ENCODE assay signal across 8 mouse cellular contexts in the genomic region with DNA sequence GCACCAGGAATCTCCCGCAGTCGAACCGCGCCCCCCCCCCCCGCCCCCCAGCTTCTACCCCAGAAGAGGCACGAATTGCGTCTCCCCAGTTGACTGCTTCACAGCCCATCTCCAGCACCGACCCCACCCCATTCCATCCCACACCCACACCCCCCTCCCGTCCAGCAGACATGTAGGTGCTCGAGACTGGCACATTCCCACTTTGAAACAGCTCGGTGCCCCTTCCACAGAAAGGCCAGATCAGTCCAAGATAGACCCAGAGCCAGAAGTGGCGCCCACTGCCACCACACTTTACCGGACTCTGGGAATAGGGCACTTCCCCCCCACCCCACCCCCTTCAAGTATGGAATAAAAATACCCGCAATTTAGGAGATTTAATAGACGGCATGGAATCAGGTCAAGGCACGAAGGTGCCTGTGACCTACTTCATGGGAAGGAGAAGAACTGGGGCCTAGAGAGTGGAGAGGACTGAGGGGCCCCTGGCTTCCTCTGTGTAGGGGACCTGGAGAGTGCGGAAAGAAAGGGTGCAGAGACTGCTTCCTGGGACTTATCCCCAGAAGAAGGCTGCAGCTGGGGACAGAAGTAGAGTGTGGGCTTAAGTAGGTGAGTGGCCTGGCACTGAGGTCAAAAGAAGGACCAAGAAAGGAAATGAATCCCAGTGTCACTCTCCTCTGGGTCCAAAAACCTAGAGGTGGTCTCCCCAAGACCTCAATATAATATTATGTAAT. TPM values are rescaled to one million over a fixed set of nuclear protein-coding genes. Genes with fewer than 3 reads are reported as not detected.
DNase-seq lines count a peak whose midpoint lies in the region; ATAC-seq and TF ChIP-seq lines count a peak whose summit lies in the region.

No protein-coding gene starts in this region.

- peak overlapping the region; percentile 63; the same call in 1 of the 2 replicates for H3K4me3 ChIP-seq in spleen, adult 2 months (ENCODE audit: extremely low read depth, insufficient read depth, insufficient read length)
- peak overlapping the region; percentile 88 for H3K4me3 ChIP-seq in forebrain, embryonic 12.5 days (replicated peaks)
- H3K4me3 ChIP-seq in limb, embryonic 12.5 days (replicated peaks) = peak overlapping the region; percentile 90
- peak overlapping the region; percentile 95 for H3K4me3 ChIP-seq in stomach, embryonic 14.5 days (ENCODE audit: low read depth, low read length)

- peak overlapping the region; percentile 61; the same call in 1 of the 2 replicates for H3K9ac ChIP-seq in forebrain, embryonic 12.5 days
- peak overlapping the region; percentile 65 for H3K9ac ChIP-seq in limb, embryonic 12.5 days (replicated peaks)
- peak overlapping the region; percentile 28; the same call in 1 of the 2 replicates for H3K9ac ChIP-seq in stomach, embryonic 14.5 days (replicated peaks; ENCODE audit: low read depth, low read length)

- peaks cover 4% of the 10 kb centered on the region; the same call in 1 of the 2 replicates for H3K4me1 ChIP-seq in spleen, adult 2 months (ENCODE audit: control insufficient read depth, insufficient read depth, insufficient read length)
- H3K4me1 ChIP-seq in forebrain, embryonic 12.5 days = peaks cover 27% of the 10 kb centered on the region
- peaks cover 19% of the 10 kb centered on the region; the same call in 1 of the 2 replicates for H3K4me1 ChIP-seq in limb, embryonic 12.5 days (replicated peaks)
- peaks cover 9% of the 10 kb centered on the region; the same call in 1 of the 2 replicates for H3K4me1 ChIP-seq in stomach, embryonic 14.5 days (ENCODE audit: control insufficient read depth, insufficient read depth, low read length)

- ATAC-seq in forebrain, embryonic 12.5 days (ENCODE audit: low FRiP score) = no peak
- no peak for ATAC-seq in limb, embryonic 12.5 days (ENCODE audit: insufficient number of reproducible peaks, insufficient read depth, low FRiP score, low TSS enrichment, low read depth)
- ATAC-seq in stomach, embryonic 14.5 days (ENCODE audit: insufficient number of reproducible peaks, insufficient read depth, low FRiP score, low read depth) = no peak

- H3K9me3 ChIP-seq in forebrain, embryonic 12.5 days = no peaks in the 10 kb centered on the region
- H3K9me3 ChIP-seq in limb, embryonic 12.5 days = no peaks in the 10 kb centered on the region
- no peaks in the 10 kb centered on the region for H3K9me3 ChIP-seq in stomach, embryonic 14.5 days (ENCODE audit: control insufficient read depth, low read depth, low read length)

- peak overlapping the region; percentile 84 for H3K4me2 ChIP-seq in forebrain, embryonic 12.5 days
- H3K4me2 ChIP-seq in limb, embryonic 12.5 days = peak overlapping the region; percentile 88
- peak overlapping the region; percentile 89 for H3K4me2 ChIP-seq in stomach, embryonic 14.5 days (replicated peaks; ENCODE audit: low read depth, low read length)

- TF ChIP-seq POLR2A in spleen, adult 2 months (IDR thresholded peaks at IDR 0.05; ENCODE audit: low read depth, low read length) = no peak

- 32% methylated on average over 16 of the region's 17 CpGs for WGBS in spleen, adult 2 months
- 24% methylated on average over 14 of the region's 17 CpGs for WGBS in forebrain, embryonic 12.5 days
- 28% methylated on average over 13 of the region's 17 CpGs for WGBS in limb, embryonic 12.5 days
- WGBS in stomach, embryonic 14.5 days = 23% methylated on average over 17 of the region's 17 CpGs

- no peak for TF ChIP-seq CTCF in spleen, adult 2 months (IDR thresholded peaks at IDR 0.05; ENCODE audit: extremely low read depth, insufficient read depth, insufficient read length, insufficient replicate concordance)

- H3K27ac ChIP-seq in spleen, adult 2 months (ENCODE audit: insufficient read depth, low read length) = no peak overlapping the region
- no peak overlapping the region for H3K27ac ChIP-seq in forebrain, embryonic 12.5 days
- no peak overlapping the region for H3K27ac ChIP-seq in limb, embryonic 12.5 days
- H3K27ac ChIP-seq in stomach, embryonic 14.5 days (ENCODE audit: low read length) = no peak overlapping the region

- no peak for DNase-seq in spleen, adult 2 months (ENCODE audit: low read depth in 1 of 2, low spot score in 2 of 2)
- DNase-seq in spleen, postnatal 4 days (ENCODE audit: low spot score in 2 of 2) = no peak
- DNase-seq in cerebellum, adult 11-12 months = no peak
- DNase-seq in urinary bladder, postnatal 10 days (ENCODE audit: low spot score) = no peak
- DNase-seq in ovary, postnatal 10 days (ENCODE audit: low spot score) = no peak

- H3K36me3 ChIP-seq in spleen, adult 2 months (ENCODE audit: control insufficient read depth, insufficient read depth, low read length) = peaks cover under 1% of the 10 kb centered on the region; the same call in 1 of the 2 replicates
- H3K36me3 ChIP-seq in forebrain, embryonic 12.5 days (replicated peaks) = no peaks in the 10 kb centered on the region
- H3K36me3 ChIP-seq in limb, embryonic 12.5 days = no peaks in the 10 kb centered on the region
- no peaks in the 10 kb centered on the region for H3K36me3 ChIP-seq in stomach, embryonic 14.5 days (ENCODE audit: control insufficient read depth, insufficient read depth, low read length)

- H3K27me3 ChIP-seq in spleen, adult 2 months (ENCODE audit: control insufficient read depth, insufficient read depth, low read length) = peaks cover 6% of the 10 kb centered on the region; the same call in 1 of the 2 replicates
- peaks cover 53% of the 10 kb centered on the region for H3K27me3 ChIP-seq in forebrain, embryonic 12.5 days
- peaks cover 53% of the 10 kb centered on the region for H3K27me3 ChIP-seq in limb, embryonic 12.5 days
- H3K27me3 ChIP-seq in stomach, embryonic 14.5 days (ENCODE audit: control insufficient read depth, insufficient read depth, low read length) = peaks cover 12% of the 10 kb centered on the region; the same call in 1 of the 2 replicates

RNA-seq across cellular contexts. Expression of a gene that starts 0.7 kb away (rescaled TPM):
- polyA plus RNA-seq in spleen, adult 2 months (2012; rRNA removed) = 9.0 and 9.7 TPM in 2 replicates
- polyA plus RNA-seq in forebrain, embryonic 12.5 days (2016; fragmentation: Nextera tagmentation; extraction: Ambion mirVana) = 0.22 and 0.33 TPM in 2 replicates
- polyA plus RNA-seq in limb, embryonic 12.5 days (2016; fragmentation: Nextera tagmentation; extraction: Ambion mirVana) = 0.12 TPM in 1 of 2 replicates, not detected in the other
- 0.38 and 0.56 TPM in 2 replicates for polyA plus RNA-seq in stomach, embryonic 14.5 days (2014; fragmentation: Nextera tagmentation; extraction: Ambion mirVana)

RNA-seq across cellular contexts. Expression of a gene that starts 9.1 kb away (rescaled TPM):
- polyA plus RNA-seq in spleen, adult 2 months (2012; rRNA removed) = 24.6 and 28.9 TPM in 2 replicates
- polyA plus RNA-seq in forebrain, embryonic 12.5 days (2016; fragmentation: Nextera tagmentation; extraction: Ambion mirVana) = 7.0 and 7.8 TPM in 2 replicates
- polyA plus RNA-seq in limb, embryonic 12.5 days (2016; fragmentation: Nextera tagmentation; extraction: Ambion mirVana) = 5.9 and 7.1 TPM in 2 replicates
- polyA plus RNA-seq in stomach, embryonic 14.5 days (2014; fragmentation: Nextera tagmentation; extraction: Ambion mirVana) = 7.8 and 11.6 TPM in 2 replicates

RNA-seq across cellular contexts. Expression of a gene that starts 35.9 kb away (rescaled TPM):
- polyA plus RNA-seq in spleen, adult 2 months (2012; rRNA removed) = 8.5 and 8.9 TPM in 2 replicates
- 22.5 and 29.3 TPM in 2 replicates for polyA plus RNA-seq in forebrain, embryonic 12.5 days (2016; fragmentation: Nextera tagmentation; extraction: Ambion mirVana)
- polyA plus RNA-seq in limb, embryonic 12.5 days (2016; fragmentation: Nextera tagmentation; extraction: Ambion mirVana) = 13.2 and 16.0 TPM in 2 replicates
- 7.3 and 9.7 TPM in 2 replicates for polyA plus RNA-seq in stomach, embryonic 14.5 days (2014; fragmentation: Nextera tagmentation; extraction: Ambion mirVana)

RNA-seq across cellular contexts. Expression of a gene that starts 39.6 kb away (rescaled TPM):
- polyA plus RNA-seq in spleen, adult 2 months (2012; rRNA removed) = 555 and 724 TPM in 2 replicates
- polyA plus RNA-seq in forebrain, embryonic 12.5 days (2016; fragmentation: Nextera tagmentation; extraction: Ambion mirVana) = 737 and 747 TPM in 2 replicates
- 1,014 and 1,051 TPM in 2 replicates for polyA plus RNA-seq in limb, embryonic 12.5 days (2016; fragmentation: Nextera tagmentation; extraction: Ambion mirVana)
- 1,095 and 1,157 TPM in 2 replicates for polyA plus RNA-seq in stomach, embryonic 14.5 days (2014; fragmentation: Nextera tagmentation; extraction: Ambion mirVana)
